Mouse (Mus musculus) embryonic facial prominence, embryonic 14.5 days (tissue): Measurements from ENCODE around the gene Vmn1r232. TPM values are rescaled to one million over a fixed set of nuclear protein-coding genes. Genes with fewer than 3 reads are reported as not detected.

Experiments used
- ATAC-seq: fragments of 200-750 bp; cut with Nextera tagmentation; 2 replicates; pipeline ENCODE4 v1.8.0; 2017; ENCODE audit warnings: low read depth, moderate number of reproducible peaks, moderate TSS enrichment
- DNase-seq: peaks from one replicate; pipeline ENCODE4 v3.0.0-alpha.2; 2015; ENCODE audit warnings: low spot score
- H3K27ac ChIP-seq: fragments of 300-500 bp; sonication (generic); replicated peaks from 2 replicates; pipeline ENCODE4 v1.5.1; 2014; ENCODE audit warnings: low read depth, mild to moderate bottlenecking, low read length, moderate library complexity
- H3K27me3 ChIP-seq: fragments of 300-500 bp; sonication (generic); replicated peaks from 2 replicates; pipeline ENCODE4 v1.6.1; 2014; ENCODE audit warnings: low read length; ENCODE audit not compliant: control insufficient read depth, insufficient read depth
- H3K36me3 ChIP-seq: fragments of 300-500 bp; sonication (generic); 2 replicates; pipeline ENCODE4 v1.6.1; 2014; ENCODE audit warnings: low read length, mixed read lengths; ENCODE audit not compliant: control insufficient read depth, insufficient read depth
- H3K4me1 ChIP-seq: fragments of 300-500 bp; sonication (generic); 2 replicates; pipeline ENCODE4 v1.6.1; 2014; ENCODE audit warnings: antibody characterized with exemption, low read length; ENCODE audit not compliant: control insufficient read depth, insufficient read depth
- H3K4me2 ChIP-seq: fragments of 300-500 bp; sonication (generic); 2 replicates; pipeline ENCODE4 v1.6.1; 2014; ENCODE audit warnings: low read depth, mild to moderate bottlenecking, low read length, moderate library complexity, mixed read lengths
- H3K4me3 ChIP-seq: fragments of 300-500 bp; sonication (generic); 2 replicates; pipeline ENCODE4 v1.5.1; 2014; ENCODE audit warnings: low read depth, mild to moderate bottlenecking, low read length
- H3K9ac ChIP-seq: fragments of 300-500 bp; sonication (generic); 2 replicates; pipeline ENCODE4 v1.6.1; 2014; ENCODE audit warnings: low read depth, mild to moderate bottlenecking, low read length, moderate library complexity, mixed read lengths
- H3K9me3 ChIP-seq: fragments of 300-500 bp; sonication (generic); 2 replicates; pipeline ENCODE4 v1.6.1; 2016; ENCODE audit warnings: low read length; ENCODE audit not compliant: control insufficient read depth
- WGBS: fragments of 180-500 bp; shearing (Covaris S2); extraction: QIAGEN DNeasy Blood & Tissue Kit; methylation state at CpG from one replicate; pipeline ENCODE4 v1.1.7; 2014; 5-methylcytosine and 5-hydroxymethylcytosine counted together
- polyA plus RNA-seq: library from polyadenylated mRNA; unstranded; fragments of >200 nt; fragmentation: Nextera tagmentation; extraction: Ambion mirVana; gene quantifications from 2 replicates; pipeline ENCODE4 v1.2.1, GENCODE M21; 2014

Gene Vmn1r232
- polyA plus RNA-seq, 1 experiment from 2014 or later, result not detected

GRCm38 (mm10) chr17:20904991-20905390 lies 14.5 kb downstream of the Vmn1r232 start, which contains the start of gene Vmn1r231:
TSS of gene Vmn1r231 (minus strand) at chr17:20905091.
- no peaks in the 10 kb centered on the region for H3K9me3 ChIP-seq
- 58% methylated on average over 2 of the region's 2 CpGs for WGBS
- H3K36me3 ChIP-seq, result no peaks in the 10 kb centered on the region
- H3K27me3 ChIP-seq, result no peaks in the 10 kb centered on the region
- no peak for ATAC-seq
- H3K4me1 ChIP-seq, result no peaks in the 10 kb centered on the region
- H3K27ac ChIP-seq, result no peak within 1 kb of the TSS
- H3K4me2 ChIP-seq, result no peak within 1 kb of the TSS
- no peak within 1 kb of the TSS for H3K4me3 ChIP-seq
- no peak within 1 kb of the TSS for H3K9ac ChIP-seq
- no peak for DNase-seq

Other genes with a start within 250 kb of the Vmn1r232 start
- not detected in 2 replicates for gene Vmn1r226, start 236.9 kb downstream of the Vmn1r232 start, polyA plus RNA-seq
- gene Vmn1r227, start 189.9 kb downstream of the Vmn1r232 start, polyA plus RNA-seq, result not detected in 2 replicates
- gene Vmn1r228, start 133.6 kb downstream of the Vmn1r232 start, polyA plus RNA-seq, result not detected in 2 replicates
- gene Vmn1r229, start 108.2 kb downstream of the Vmn1r232 start, polyA plus RNA-seq, result 0.07 TPM in 1 of 2 replicates, not detected in the other
- not detected in 2 replicates for gene Vmn1r230, start 79.3 kb downstream of the Vmn1r232 start, polyA plus RNA-seq
- gene Vmn1r231, start 14.6 kb downstream of the Vmn1r232 start, polyA plus RNA-seq, result not detected in 2 replicates
- 335 and 378 TPM in 2 replicates for gene Ppp2r1a, start 25.6 kb upstream of the Vmn1r232 start, polyA plus RNA-seq
- not detected in 2 replicates for gene Vmn1r233, start 76.8 kb upstream of the Vmn1r232 start, polyA plus RNA-seq
- 15.2 and 18.5 TPM in 2 replicates for gene Zfp160, start 89.2 kb upstream of the Vmn1r232 start, polyA plus RNA-seq